Mouse (Mus musculus) forebrain, embryonic 10.5 days (tissue): Measurements from ENCODE around the gene Camkk1. TPM values are rescaled to one million over a fixed set of nuclear protein-coding genes. Genes with fewer than 3 reads are reported as not detected.
A peak's percentile ranks its signal among the peaks of the same experiment; 100 is the strongest.

ENCODE experiments used
- DNase-seq: peaks from one replicate; pipeline ENCODE4 v3.0.0-alpha.2; 2017; ENCODE audit warnings: low spot score; ENCODE audit errors: extremely low spot score
- H3K27ac ChIP-seq: fragments of 300-500 bp; sonication (generic); 2 replicates; pipeline ENCODE4 v1.5.1; 2016; ENCODE audit warnings: mild to moderate bottlenecking
- H3K27me3 ChIP-seq: fragments of 300-500 bp; sonication (generic); 2 replicates; pipeline ENCODE4 v1.6.1; 2016; ENCODE audit warnings: mild to moderate bottlenecking; ENCODE audit not compliant: poor library complexity, severe bottlenecking
- H3K36me3 ChIP-seq: fragments of 300-500 bp; sonication (generic); replicated peaks from 2 replicates; pipeline ENCODE4 v1.6.1; 2016; ENCODE audit warnings: mild to moderate bottlenecking, moderate library complexity
- H3K4me1 ChIP-seq: fragments of 300-500 bp; sonication (generic); 2 replicates; pipeline ENCODE4 v1.6.1; 2016
- H3K4me3 ChIP-seq: fragments of 300-500 bp; sonication (generic); 2 replicates; pipeline ENCODE4 v1.5.1; 2016; ENCODE audit warnings: mild to moderate bottlenecking, moderate library complexity
- H3K9me3 ChIP-seq: fragments of 300-500 bp; sonication (generic); 2 replicates; pipeline ENCODE4 v1.6.1; 2016; ENCODE audit warnings: mild to moderate bottlenecking, moderate library complexity
- WGBS: fragments of 180-500 bp; shearing (Covaris S2); methylation state at CpG from one replicate; pipeline ENCODE4 v1.1.7; 2016; 5-methylcytosine and 5-hydroxymethylcytosine counted together
- polyA plus RNA-seq: library from polyadenylated mRNA; unstranded; fragments of >200 nt; fragmentation: Nextera tagmentation; extraction: Ambion mirVana; gene quantifications from 2 replicates; pipeline ENCODE4 v1.2.1, GENCODE M21; 2016

Camkk1 gene
- polyA plus RNA-seq, 1 experiment from 2014 or later, result 4.6 TPM

DNA sequence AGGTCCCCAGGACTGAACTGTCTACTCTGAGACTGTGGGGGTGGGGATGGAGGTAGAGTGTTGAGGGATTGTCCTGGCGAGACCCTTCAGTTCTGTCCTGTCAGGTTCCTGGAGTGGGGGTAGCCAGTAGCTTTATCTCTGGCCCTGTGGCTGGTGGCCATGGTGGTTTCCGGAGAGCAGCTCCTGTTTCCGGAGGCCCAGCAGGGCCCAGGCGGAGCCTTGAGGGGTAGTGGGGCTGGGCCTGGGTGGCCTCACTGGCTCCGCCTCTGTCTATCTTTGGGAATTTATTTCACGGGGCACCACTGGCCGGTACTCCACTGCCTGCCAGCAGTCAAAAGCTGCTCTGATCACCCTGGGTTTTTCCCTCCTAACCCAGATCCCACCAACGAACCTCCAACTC lies 20.0 kb upstream of the Camkk1 start, which contains the start of gene P2rx1:
Gene P2rx1 (plus strand): TSS at position 333 of the 400 bp plus-strand sequence.
- Histone ChIP-seq H3K36me3 (no peaks in the 10 kb centered on the region), H3K4me3 (no peak within 1 kb of the TSS), H3K4me1 (peaks cover 15% of the 10 kb centered on the region), H3K27me3 (0 out of 2 replicates have a peak, but pooled peaks cover 4% of the 10 kb centered on the region), H3K27ac (peak within 1 kb of the TSS; percentile 20; the same call in 1 of the 2 replicates), H3K9me3 (no peaks in the 10 kb centered on the region)
- WGBS, result 60% methylated on average over 8 of the region's 8 CpGs
- DNase-seq, result no peak

DNA sequence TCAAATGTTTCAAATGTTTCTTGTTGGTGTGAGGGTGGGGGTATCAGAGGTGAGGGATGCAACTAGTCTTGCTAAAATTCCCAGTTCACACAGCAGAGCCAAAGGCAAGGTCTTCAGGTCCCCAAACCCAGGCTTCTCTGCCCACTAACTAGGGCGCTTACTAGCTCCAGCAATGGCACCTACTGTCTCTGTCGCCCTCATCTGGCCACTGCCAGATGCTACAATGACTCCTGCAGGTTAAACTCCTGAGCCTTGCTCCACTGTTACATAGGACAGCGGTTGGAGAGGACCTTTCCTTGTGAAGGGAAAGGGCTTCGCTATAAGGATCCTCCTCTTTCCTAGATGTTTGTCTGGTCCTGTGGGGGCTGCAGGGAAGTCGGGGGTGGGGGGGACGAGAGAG lies 17.8 kb upstream of the Camkk1 start:
- Histone ChIP-seq H3K27me3 (0 out of 2 replicates have a peak, but pooled peaks cover 4% of the 10 kb centered on the region), H3K27ac (no peak overlapping the region), H3K9me3 (no peaks in the 10 kb centered on the region), H3K4me1 (peaks cover 15% of the 10 kb centered on the region), H3K36me3 (no peaks in the 10 kb centered on the region), H3K4me3 (no peak overlapping the region)
- WGBS, result 13% methylated on average over 6 of the region's 6 CpGs
- peak; percentile 52 for DNase-seq

DNA sequence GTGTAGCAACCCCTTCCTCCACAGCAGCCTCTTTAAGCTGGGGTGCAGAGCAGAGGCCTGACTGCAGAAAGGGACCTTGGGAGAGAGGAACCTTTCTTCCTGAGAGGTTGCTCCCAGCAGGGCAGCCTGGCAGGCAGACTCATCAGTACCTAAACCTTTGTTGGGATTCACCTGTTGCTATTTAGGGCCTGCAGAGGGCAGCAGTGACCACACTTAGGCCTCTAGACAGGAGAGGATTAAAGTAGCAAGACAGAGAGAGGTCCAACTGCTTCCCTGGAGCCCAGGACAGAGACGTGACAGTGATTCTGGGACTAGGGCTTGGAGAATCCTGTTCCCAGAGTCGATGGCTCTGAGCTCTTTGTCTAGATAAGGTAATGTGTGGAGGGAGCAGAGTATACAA lies 12.4 kb upstream of the Camkk1 start:
- 8% methylated on average over 2 of the region's 2 CpGs for WGBS
- no peaks in the 10 kb centered on the region for H3K4me1 ChIP-seq

DNA sequence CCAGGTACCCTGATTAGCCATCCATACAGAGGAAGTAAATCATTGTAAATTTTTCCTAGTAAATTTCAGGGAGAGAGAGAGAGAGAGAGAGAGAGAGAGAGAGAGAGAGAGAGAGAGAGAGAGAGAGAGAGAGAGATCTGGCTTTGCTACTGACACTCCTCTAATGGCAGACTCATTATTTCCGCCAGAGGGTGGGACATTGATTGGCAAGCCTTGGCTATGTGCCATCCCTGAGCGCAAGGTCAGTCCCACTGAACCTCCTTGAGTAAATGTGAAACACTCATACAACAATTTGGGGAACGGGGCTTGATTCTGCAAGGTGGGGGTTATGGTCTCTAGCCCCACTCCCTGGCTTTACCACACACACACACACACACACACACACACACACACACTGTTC lies 11.7 kb upstream of the Camkk1 start:
- H3K27ac ChIP-seq, result no peak overlapping the region
- H3K4me1 ChIP-seq, result no peaks in the 10 kb centered on the region
- no peak overlapping the region for H3K4me3 ChIP-seq
- no peaks in the 10 kb centered on the region for H3K36me3 ChIP-seq
- H3K9me3 ChIP-seq, result no peaks in the 10 kb centered on the region
- DNase-seq, result no peak
- WGBS, result 93% methylated on average over 3 of the region's 3 CpGs
- peaks cover 22% of the 10 kb centered on the region for H3K27me3 ChIP-seq

More for the DNA sequence above, 12.4 kb upstream of the Camkk1 start:
- peak; percentile 57 for DNase-seq
- Histone ChIP-seq H3K4me3 (no peak overlapping the region), H3K36me3 (no peaks in the 10 kb centered on the region), H3K9me3 (no peaks in the 10 kb centered on the region), H3K27ac (no peak overlapping the region), H3K27me3 (peaks cover 24% of the 10 kb centered on the region)

DNA sequence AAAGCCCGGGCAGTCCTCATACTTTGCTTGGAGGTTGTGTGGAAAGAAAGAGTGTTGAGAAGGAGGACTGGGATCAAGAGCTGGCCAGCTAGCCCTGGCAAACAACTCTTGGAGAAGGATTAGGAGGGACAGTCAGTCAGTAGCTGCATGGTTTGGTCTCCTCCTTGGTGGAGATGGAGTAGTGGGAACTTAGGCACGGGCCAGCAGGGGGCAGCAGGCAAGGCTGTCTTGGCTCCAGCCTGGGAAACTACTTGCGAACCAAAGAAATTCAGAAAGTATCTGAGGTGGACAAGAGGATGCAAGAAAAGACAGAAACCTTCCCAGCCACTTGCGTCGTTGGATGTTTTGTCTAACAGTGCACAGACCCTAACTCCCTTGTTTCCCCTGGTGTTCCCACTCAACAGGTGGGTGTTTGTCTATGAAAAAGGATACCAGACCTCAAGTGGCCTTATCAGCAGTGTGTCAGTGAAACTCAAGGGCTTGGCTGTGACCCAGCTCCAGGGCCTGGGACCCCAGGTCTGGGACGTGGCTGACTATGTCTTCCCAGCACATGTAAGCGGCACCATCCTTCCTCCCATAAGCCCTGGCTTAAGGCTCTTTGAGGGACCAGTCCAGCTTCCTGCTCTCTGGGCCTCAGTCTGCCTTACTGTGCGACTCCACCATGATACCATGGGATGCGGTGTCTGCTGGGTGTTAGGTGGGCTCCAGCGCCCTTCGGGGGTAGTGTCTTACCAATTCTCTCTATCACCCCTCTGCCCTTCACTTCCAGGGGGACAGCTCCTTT lies 10.9 kb upstream of the Camkk1 start:
- H3K4me1 ChIP-seq, result no peaks in the 10 kb centered on the region
- no peak overlapping the region for H3K27ac ChIP-seq
- H3K36me3 ChIP-seq, result no peaks in the 10 kb centered on the region
- no peak overlapping the region for H3K4me3 ChIP-seq
- DNase-seq, result peak; percentile 41
- WGBS, result 67% methylated on average over 11 of the region's 11 CpGs
- no peaks in the 10 kb centered on the region for H3K9me3 ChIP-seq
- peaks cover 22% of the 10 kb centered on the region for H3K27me3 ChIP-seq

DNA sequence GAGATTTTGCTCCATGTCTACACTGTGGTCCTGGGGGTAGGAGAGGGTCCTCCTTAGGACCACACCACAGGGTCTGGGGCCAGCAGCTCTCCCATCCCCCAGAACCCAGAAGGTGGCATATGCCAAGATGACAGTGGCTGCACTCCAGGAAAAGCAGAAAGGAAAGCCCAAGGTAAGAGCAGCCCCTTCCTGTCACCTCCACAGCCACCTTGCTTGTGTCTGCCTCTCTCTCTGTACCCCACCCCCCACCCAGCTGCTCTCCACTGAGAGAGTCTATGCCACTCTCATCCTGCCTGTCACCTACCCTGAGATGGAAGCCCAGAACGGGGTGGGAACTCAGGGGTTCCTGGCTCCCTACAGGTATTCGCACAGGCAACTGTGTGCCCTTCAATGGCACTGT lies 10.0 kb upstream of the Camkk1 start:
- Histone ChIP-seq H3K27ac (no peak overlapping the region), H3K27me3 (peaks cover 22% of the 10 kb centered on the region), H3K4me1 (no peaks in the 10 kb centered on the region), H3K36me3 (no peaks in the 10 kb centered on the region), H3K9me3 (no peaks in the 10 kb centered on the region), H3K4me3 (no peak overlapping the region)
- DNase-seq, result no peak
- 70% methylated on average over 2 of the region's 2 CpGs for WGBS

DNA sequence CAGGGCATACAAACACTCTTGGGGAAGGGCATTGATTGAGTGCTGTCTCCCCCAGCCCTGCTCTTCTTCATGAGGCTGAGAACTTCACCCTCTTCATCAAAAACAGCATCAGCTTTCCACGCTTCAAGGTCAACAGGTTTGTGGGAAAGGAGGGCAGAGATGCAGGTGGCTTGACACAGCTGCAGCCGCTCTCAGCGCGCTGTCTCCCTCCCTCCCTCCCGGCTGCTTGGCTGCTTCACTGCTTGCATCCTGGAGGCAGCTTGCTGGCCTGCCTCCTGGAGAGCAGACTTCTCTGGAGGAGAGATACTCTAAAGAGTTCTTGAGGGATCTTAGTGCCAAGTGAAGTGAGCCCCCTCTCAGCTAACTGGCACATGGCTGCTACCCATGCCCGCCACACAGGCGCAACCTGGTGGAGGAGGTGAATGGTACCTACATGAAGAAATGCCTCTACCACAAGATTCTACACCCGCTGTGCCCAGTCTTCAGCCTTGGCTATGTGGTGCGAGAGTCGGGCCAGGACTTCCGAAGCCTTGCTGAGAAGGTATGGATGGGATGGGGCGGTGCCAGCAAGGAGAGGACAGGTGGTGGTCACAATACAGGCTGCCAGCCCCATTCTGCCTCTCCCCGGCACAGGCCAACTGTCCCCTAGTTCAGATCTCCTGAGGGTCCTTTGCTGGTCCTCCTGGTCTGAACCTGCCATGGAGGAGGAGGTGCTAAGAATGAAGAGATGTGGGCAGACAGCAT lies 9.1 kb upstream of the Camkk1 start:
- DNase-seq, result no peak
- Histone ChIP-seq H3K4me1 (no peaks in the 10 kb centered on the region), H3K27me3 (peaks cover 23% of the 10 kb centered on the region), H3K27ac (no peak overlapping the region), H3K36me3 (no peaks in the 10 kb centered on the region), H3K4me3 (no peak overlapping the region), H3K9me3 (no peaks in the 10 kb centered on the region)
- WGBS, result 58% methylated on average over 13 of the region's 13 CpGs

DNA sequence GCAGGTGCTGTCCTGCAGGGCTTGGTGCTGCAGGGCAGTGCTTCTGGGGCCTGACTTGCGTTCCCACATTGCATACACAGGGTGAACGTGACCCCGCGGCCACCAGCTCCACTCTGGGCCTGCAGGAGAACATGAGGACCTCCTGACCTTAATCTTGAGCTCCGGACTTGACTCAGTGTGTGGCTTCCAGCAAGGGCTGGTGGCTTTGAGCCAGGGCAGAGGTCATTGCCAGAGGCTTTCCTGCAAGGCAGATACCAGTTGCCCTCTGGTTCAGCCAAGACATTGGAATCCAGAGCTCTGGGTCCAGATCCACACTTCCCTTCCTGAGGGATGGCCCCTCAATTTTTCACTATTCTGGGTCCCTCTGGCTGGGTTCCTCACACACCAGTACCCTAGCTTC lies 4.8 kb upstream of the Camkk1 start:
- Histone ChIP-seq H3K4me1 (peaks cover 10% of the 10 kb centered on the region), H3K4me3 (no peak overlapping the region), H3K27me3 (peaks cover 48% of the 10 kb centered on the region), H3K36me3 (no peaks in the 10 kb centered on the region), H3K27ac (no peak overlapping the region), H3K9me3 (no peaks in the 10 kb centered on the region)
- WGBS, result 79% methylated on average over 5 of the region's 5 CpGs
- no peak for DNase-seq

DNA sequence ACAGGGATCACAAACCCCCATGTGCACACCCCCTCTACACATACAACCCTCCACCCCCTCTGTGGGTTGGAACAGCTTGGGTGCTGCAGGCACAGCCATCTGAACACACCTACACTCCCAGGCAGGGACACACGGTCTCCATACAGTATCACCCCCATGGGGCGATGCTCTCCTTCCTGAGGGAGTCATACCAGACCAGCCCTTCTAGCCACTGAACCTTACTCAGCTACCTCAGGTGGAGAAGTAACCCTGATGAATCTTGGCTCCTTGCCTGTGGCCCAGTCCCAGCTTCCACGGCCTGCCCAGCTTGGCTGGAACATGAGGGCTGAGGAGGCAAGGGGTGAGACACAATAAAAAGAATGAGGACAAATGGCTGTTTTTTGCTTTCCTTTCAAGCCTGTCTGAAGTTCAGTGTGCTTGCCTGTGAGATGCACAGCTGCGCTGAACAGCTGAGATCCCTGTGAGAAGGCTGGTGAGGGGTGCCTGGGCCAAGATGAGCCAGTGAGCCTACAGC lies 3.9 kb upstream of the Camkk1 start:
- Histone ChIP-seq H3K27ac (no peak overlapping the region), H3K27me3 (peaks cover 49% of the 10 kb centered on the region), H3K4me1 (peaks cover 19% of the 10 kb centered on the region), H3K9me3 (no peaks in the 10 kb centered on the region), H3K4me3 (no peak overlapping the region), H3K36me3 (no peaks in the 10 kb centered on the region)
- WGBS, result 94% methylated on average over 4 of the region's 4 CpGs
- no peak for DNase-seq

DNA sequence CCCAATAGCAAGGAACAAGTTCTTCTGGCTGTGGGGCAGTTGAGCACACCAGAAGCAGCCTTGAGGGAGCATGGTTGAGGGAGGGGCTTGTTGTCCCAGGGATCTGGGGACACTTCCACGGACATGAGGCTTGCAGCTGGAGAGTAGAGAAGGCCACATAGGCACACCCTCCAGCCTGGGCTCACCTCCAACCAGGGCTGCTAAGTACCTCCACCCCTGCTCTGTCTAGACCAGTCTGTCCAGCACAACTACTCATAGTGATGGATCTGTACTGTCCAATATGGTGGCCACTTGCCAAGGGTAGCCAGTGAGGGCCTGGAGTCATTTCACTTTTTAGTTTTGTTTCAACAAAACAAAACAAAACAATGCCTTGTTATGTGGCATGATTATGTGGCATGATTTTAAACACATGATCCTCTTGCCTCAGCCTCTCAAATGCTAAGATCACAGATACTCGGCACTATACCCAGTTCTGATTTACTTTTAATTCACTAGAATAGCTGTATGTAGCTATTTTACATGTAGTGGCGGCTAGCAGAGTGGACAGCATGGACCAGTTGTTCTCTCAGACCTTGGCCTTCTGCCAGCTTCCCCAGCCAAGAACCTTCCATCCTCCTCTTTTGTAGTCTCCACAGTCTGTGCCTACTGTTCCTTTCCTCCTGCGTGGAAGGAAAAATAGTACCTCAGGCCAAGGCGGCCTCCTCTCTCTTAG lies 3.3 kb upstream of the Camkk1 start:
- Histone ChIP-seq H3K4me1 (peaks cover 22% of the 10 kb centered on the region), H3K27me3 (peaks cover 54% of the 10 kb centered on the region), H3K36me3 (no peaks in the 10 kb centered on the region), H3K9me3 (no peaks in the 10 kb centered on the region), H3K4me3 (no peak overlapping the region), H3K27ac (no peak overlapping the region)
- DNase-seq, result no peak
- 87% methylated on average over 5 of the region's 5 CpGs for WGBS

DNA sequence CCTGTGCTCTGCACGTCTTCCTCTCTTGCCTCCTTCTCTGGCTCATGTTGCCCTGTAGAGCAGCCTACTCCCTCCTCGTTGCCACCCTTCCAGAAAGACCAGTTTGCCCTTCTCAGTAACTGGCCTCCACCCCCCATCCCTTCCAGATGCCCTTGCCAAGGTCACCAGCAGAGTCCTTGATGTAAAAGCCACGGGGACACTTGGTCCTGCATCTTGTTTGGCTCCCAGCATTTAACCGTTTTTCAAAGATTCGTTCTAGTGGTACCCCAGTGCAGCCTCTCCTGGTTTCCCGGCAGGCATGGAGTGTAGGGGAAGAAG lies 2.7 kb upstream of the Camkk1 start:
- Histone ChIP-seq H3K4me1 (peaks cover 22% of the 10 kb centered on the region), H3K4me3 (no peak overlapping the region), H3K36me3 (no peaks in the 10 kb centered on the region), H3K27ac (no peak overlapping the region), H3K9me3 (no peaks in the 10 kb centered on the region), H3K27me3 (peaks cover 59% of the 10 kb centered on the region)
- 78% methylated on average over 6 of the region's 6 CpGs for WGBS
- DNase-seq, result no peak

DNA sequence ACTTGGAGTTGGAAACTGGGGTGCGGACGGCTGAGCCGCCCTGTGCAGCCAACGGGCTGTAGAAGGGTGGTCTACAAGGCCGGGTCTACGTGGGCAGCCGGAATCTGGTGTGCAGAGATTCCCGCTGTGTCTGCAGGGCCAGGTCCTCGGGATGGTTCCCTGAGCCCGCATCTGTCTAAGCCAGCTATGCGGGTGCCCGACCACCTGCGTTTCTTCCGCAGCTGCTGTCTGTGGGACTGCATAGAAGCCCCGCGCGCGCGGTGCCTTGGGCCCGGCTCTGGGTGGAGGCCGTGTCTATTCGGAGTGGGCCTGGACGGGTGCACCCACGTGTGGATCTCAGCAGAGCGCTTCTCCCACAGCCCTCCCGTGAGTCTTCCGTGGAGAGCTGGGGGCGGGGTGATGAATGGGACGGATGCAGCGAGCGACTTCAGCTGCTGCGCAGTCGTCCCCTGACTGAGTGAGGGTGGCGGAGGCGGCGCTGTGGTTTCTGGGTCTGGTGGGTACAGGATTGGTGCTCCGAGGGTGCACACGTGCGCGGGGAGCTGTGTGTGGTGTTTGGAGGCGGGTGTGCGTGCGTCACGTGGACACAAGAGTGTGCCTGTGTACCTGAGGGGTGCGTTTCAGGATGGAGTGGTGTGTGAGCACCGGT lies 463 bp downstream of the Camkk1 start:
- Histone ChIP-seq H3K4me1 (peaks cover 36% of the 10 kb centered on the region), H3K36me3 (no peaks in the 10 kb centered on the region), H3K9me3 (no peaks in the 10 kb centered on the region), H3K4me3 (peak overlapping the region; percentile 72), H3K27ac (peak overlapping the region; percentile 76), H3K27me3 (peaks cover 88% of the 10 kb centered on the region)
- WGBS, result 1% methylated on average over 46 of the region's 46 CpGs
- peak; percentile 45 for DNase-seq
